9 mouse cellular contexts compared by ENCODE assay signal in the genomic region with DNA sequence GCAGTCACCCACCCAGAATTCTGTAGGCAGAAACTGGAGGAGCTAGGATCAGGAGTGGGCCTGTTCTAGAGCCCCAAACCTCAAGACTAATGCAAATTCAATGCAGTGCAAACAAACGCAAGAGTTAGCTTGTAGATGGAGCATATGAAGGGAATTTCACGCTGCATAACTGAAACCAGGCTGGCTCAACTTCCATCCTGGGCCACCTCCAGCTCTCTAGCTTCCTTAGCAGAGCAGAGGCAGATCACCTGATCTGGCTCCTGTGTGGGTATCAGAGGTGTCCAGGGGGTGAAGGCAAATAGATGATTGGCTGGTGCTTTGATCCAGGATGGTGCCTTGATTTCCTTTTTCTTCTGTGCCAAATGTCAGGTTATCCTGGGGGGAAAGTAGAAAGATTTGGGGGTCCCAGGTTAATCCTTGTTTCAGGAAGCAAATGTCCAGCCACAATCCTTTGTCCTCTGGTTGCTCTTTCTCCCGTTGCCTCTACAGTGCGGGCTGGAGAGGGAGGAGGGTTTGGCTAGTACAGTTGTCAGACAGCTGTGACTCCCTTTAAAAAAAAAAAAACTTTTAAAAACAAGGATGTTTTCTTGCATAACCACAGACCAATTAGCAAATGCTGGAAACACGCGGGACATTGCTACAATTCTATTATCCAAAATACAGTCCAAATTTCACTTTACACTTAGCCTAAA.
A peak's percentile ranks its signal among the peaks of the same experiment; 100 is the strongest.
DNase-seq lines count a peak whose midpoint lies in the region; ATAC-seq and TF ChIP-seq lines count a peak whose summit lies in the region.
"Had no signal": no experiment of that assay in that cellular context is flagged by ENCODE, and none has a peak within 500 bp of the region (broad histone marks: within the 10 kb centered on the region; RNA-seq: fewer than 3 reads in every experiment).

No protein-coding gene starts in this region.

- H3K9ac ChIP-seq in heart, embryonic 12.5 days = no peak overlapping the region
- H3K9ac ChIP-seq in heart, embryonic 15.5 days = no peak overlapping the region
- no peak overlapping the region for H3K9ac ChIP-seq in stomach, postnatal 0 days (ENCODE audit: low read length)
- H3K9ac ChIP-seq in hindbrain, postnatal 0 days (replicated peaks; ENCODE audit: low read length) = no peak overlapping the region
- H3K9ac ChIP-seq: hindbrain, embryonic 12.5 days had no signal

- WGBS in heart, embryonic 12.5 days = 53% methylated on average over 6 of the region's 6 CpGs
- 65% methylated on average over 6 of the region's 6 CpGs for WGBS in lung, adult 2 months
- 61% methylated on average over 6 of the region's 6 CpGs for WGBS in heart, embryonic 15.5 days
- WGBS in stomach, postnatal 0 days = 44% methylated on average over 6 of the region's 6 CpGs
- WGBS in hindbrain, postnatal 0 days = 48% methylated on average over 6 of the region's 6 CpGs

- ATAC-seq in heart, embryonic 12.5 days (ENCODE audit: insufficient number of reproducible peaks, low FRiP score) = no peak
- no peak for ATAC-seq in heart, embryonic 15.5 days (replicated peaks; ENCODE audit: insufficient number of reproducible peaks, insufficient read depth, low FRiP score, low read depth)
- no peak for ATAC-seq in stomach, postnatal 0 days (ENCODE audit: low FRiP score, low TSS enrichment)
- ATAC-seq in hindbrain, postnatal 0 days = no peak

- peak overlapping the region; percentile 25; the same call in 1 of the 2 replicates for H3K27ac ChIP-seq in heart, embryonic 12.5 days (ENCODE audit: poor library complexity, severe bottlenecking)
- peak overlapping the region; percentile 45 for H3K27ac ChIP-seq in heart, embryonic 15.5 days
- H3K27ac ChIP-seq in stomach, postnatal 0 days (replicated peaks) = peak overlapping the region; percentile 71
- H3K27ac ChIP-seq in hindbrain, postnatal 0 days = no peak overlapping the region
- H3K27ac ChIP-seq: hindbrain, embryonic 12.5 days had no signal

- no peaks in the 10 kb centered on the region for H3K9me3 ChIP-seq in heart, embryonic 12.5 days (replicated peaks)
- no peaks in the 10 kb centered on the region for H3K9me3 ChIP-seq in heart, embryonic 15.5 days (replicated peaks)
- H3K9me3 ChIP-seq in stomach, postnatal 0 days (ENCODE audit: control insufficient read depth, low read length) = no peaks in the 10 kb centered on the region
- no peaks in the 10 kb centered on the region for H3K9me3 ChIP-seq in hindbrain, postnatal 0 days (ENCODE audit: low read length)
- H3K9me3 ChIP-seq: hindbrain, embryonic 12.5 days had no signal

- no peaks in the 10 kb centered on the region for H3K27me3 ChIP-seq in heart, embryonic 12.5 days (replicated peaks)
- H3K27me3 ChIP-seq in heart, embryonic 15.5 days = no peaks in the 10 kb centered on the region
- H3K27me3 ChIP-seq in stomach, postnatal 0 days (ENCODE audit: control insufficient read depth, insufficient read depth, low read length) = no peaks in the 10 kb centered on the region
- H3K27me3 ChIP-seq in hindbrain, postnatal 0 days (ENCODE audit: insufficient read depth, low read length) = no peaks in the 10 kb centered on the region

- H3K4me2 ChIP-seq in heart, embryonic 12.5 days = no peak overlapping the region
- H3K4me2 ChIP-seq in heart, embryonic 15.5 days = no peak overlapping the region
- H3K4me2 ChIP-seq in stomach, postnatal 0 days (replicated peaks; ENCODE audit: low read depth) = no peak overlapping the region
- no peak overlapping the region for H3K4me2 ChIP-seq in hindbrain, postnatal 0 days (ENCODE audit: low read depth, low read length)
- H3K4me2 ChIP-seq: hindbrain, embryonic 12.5 days had no signal

- no peak for TF ChIP-seq CTCF in lung, adult 2 months (IDR thresholded peaks at IDR 0.05; ENCODE audit: insufficient read depth, low read length)
- no peak for TF ChIP-seq CTCF in stomach, postnatal 0 days (IDR thresholded peaks at IDR 0.05; ENCODE audit: low read depth)
- TF ChIP-seq CTCF in hindbrain, postnatal 0 days (IDR thresholded peaks at IDR 0.05; ENCODE audit: low read depth) = no peak

- DNase-seq in heart, adult 9 months (ENCODE audit: low spot score in 2 of 2) = no peak
- DNase-seq in lung, postnatal 10 days = peak; percentile 50
- no peak for DNase-seq in lung, adult 2 months
- no peak for DNase-seq in stomach, postnatal 0 days (ENCODE audit: low spot score)
- no peak for DNase-seq in hindbrain, postnatal 0 days (ENCODE audit: low spot score)
- DNase-seq: layer of hippocampus, postnatal 36 days had no signal

- no peak for TF ChIP-seq POLR2A in lung, adult 2 months (IDR thresholded peaks at IDR 0.05; ENCODE audit: borderline replicate concordance, extremely low read depth, low read depth, low read length)

- H3K36me3 ChIP-seq in heart, embryonic 12.5 days = no peaks in the 10 kb centered on the region
- H3K36me3 ChIP-seq in heart, embryonic 15.5 days = no peaks in the 10 kb centered on the region
- no peaks in the 10 kb centered on the region for H3K36me3 ChIP-seq in stomach, postnatal 0 days (ENCODE audit: control insufficient read depth, insufficient read depth, low read length)
- no peaks in the 10 kb centered on the region for H3K36me3 ChIP-seq in hindbrain, postnatal 0 days (ENCODE audit: insufficient read depth, low read length)
- H3K36me3 ChIP-seq: hindbrain, embryonic 12.5 days had no signal

- no peak overlapping the region for H3K4me3 ChIP-seq in heart, embryonic 12.5 days
- no peak overlapping the region for H3K4me3 ChIP-seq in lung, adult 2 months (replicated peaks; ENCODE audit: extremely low read depth, low read depth, low read length)
- H3K4me3 ChIP-seq in heart, embryonic 15.5 days = no peak overlapping the region
- H3K4me3 ChIP-seq in stomach, postnatal 0 days (ENCODE audit: low read depth, low read length) = no peak overlapping the region
- no peak overlapping the region for H3K4me3 ChIP-seq in hindbrain, postnatal 0 days (ENCODE audit: low read length)
- H3K4me3 ChIP-seq: hindbrain, embryonic 12.5 days had no signal

- H3K4me1 ChIP-seq in heart, embryonic 12.5 days (replicated peaks) = peaks cover 63% of the 10 kb centered on the region
- H3K4me1 ChIP-seq in lung, adult 2 months (ENCODE audit: control insufficient read depth, insufficient read depth, low read length) = peaks cover 21% of the 10 kb centered on the region
- H3K4me1 ChIP-seq in heart, embryonic 15.5 days (replicated peaks) = peaks cover 55% of the 10 kb centered on the region
- H3K4me1 ChIP-seq in stomach, postnatal 0 days (replicated peaks; ENCODE audit: control insufficient read depth, insufficient read depth) = peaks cover 20% of the 10 kb centered on the region; the same call in 1 of the 2 replicates
- H3K4me1 ChIP-seq in hindbrain, postnatal 0 days (ENCODE audit: insufficient read depth, low read length) = no peaks in the 10 kb centered on the region

- TF ChIP-seq EP300 in stomach, postnatal 0 days (optimal IDR thresholded peaks at IDR 0.05) = no peak
